Mouse (Mus musculus): ENCODE data around the gene Timmdc1. TPM values are rescaled to one million over a fixed set of nuclear protein-coding genes. Genes with fewer than 3 reads are reported as not detected.

Gene Timmdc1
- polyA plus RNA-seq, 1 experiment, result 7.8 TPM

- Histone ChIP-seq H3K4me3 (ENCODE audit: extremely low read depth, insufficient read depth, insufficient read length) (no peak overlapping the region), H3K4me1 (ENCODE audit: control insufficient read depth, insufficient read depth, insufficient read length) (peaks cover 3% of the 10 kb centered on the region; the same call in 1 of the 2 replicates), H3K36me3 (ENCODE audit: control insufficient read depth, insufficient read depth, low read length) (no peaks in the 10 kb centered on the region), H3K27ac (ENCODE audit: insufficient read depth, low read length) (no peak overlapping the region), H3K27me3 (ENCODE audit: control insufficient read depth, insufficient read depth, low read length) (no peaks in the 10 kb centered on the region)
- no peak for TF ChIP-seq POLR2A (IDR thresholded peaks at IDR 0.05; ENCODE audit: low read depth, low read length)
- TF ChIP-seq CTCF (IDR thresholded peaks at IDR 0.05; ENCODE audit: extremely low read depth, insufficient read depth, insufficient read length, insufficient replicate concordance), result no peak
- WGBS, result 90% methylated on average over 5 of the region's 5 CpGs
- no peak for DNase-seq (ENCODE audit: low read depth in 1 of 2, low spot score in 2 of 2)
These were observed 50.0 kb downstream of the Timmdc1 start for GRCm38 (mm10) chr16:38472507-38472873.

GRCm38 (mm10) chr16:38471697-38472506, 50.6 kb downstream of the Timmdc1 start:
- Histone ChIP-seq H3K27ac (ENCODE audit: insufficient read depth, low read length) (no peak overlapping the region), H3K36me3 (ENCODE audit: control insufficient read depth, insufficient read depth, low read length) (no peaks in the 10 kb centered on the region), H3K4me1 (ENCODE audit: control insufficient read depth, insufficient read depth, insufficient read length) (peaks cover 3% of the 10 kb centered on the region; the same call in 1 of the 2 replicates), H3K27me3 (ENCODE audit: control insufficient read depth, insufficient read depth, low read length) (no peaks in the 10 kb centered on the region), H3K4me3 (ENCODE audit: extremely low read depth, insufficient read depth, insufficient read length) (no peak overlapping the region)
- TF ChIP-seq POLR2A (IDR thresholded peaks at IDR 0.05; ENCODE audit: low read depth, low read length), result no peak
- TF ChIP-seq CTCF (IDR thresholded peaks at IDR 0.05; ENCODE audit: extremely low read depth, insufficient read depth, insufficient read length, insufficient replicate concordance), result no peak
- WGBS, result 76% methylated on average over 11 of the region's 11 CpGs
- DNase-seq (ENCODE audit: low read depth in 1 of 2, low spot score in 2 of 2), result no peak

GRCm38 (mm10) chr16:38469437-38469836, 53.0 kb downstream of the Timmdc1 start:
- 83% methylated on average over 8 of the region's 8 CpGs for WGBS
- no peak for DNase-seq (ENCODE audit: low read depth in 1 of 2, low spot score in 2 of 2)
- H3K4me3 ChIP-seq (ENCODE audit: extremely low read depth, insufficient read depth, insufficient read length), result no peak overlapping the region
- H3K4me1 ChIP-seq (ENCODE audit: control insufficient read depth, insufficient read depth, insufficient read length), result no peaks in the 10 kb centered on the region
- H3K36me3 ChIP-seq (ENCODE audit: control insufficient read depth, insufficient read depth, low read length), result no peaks in the 10 kb centered on the region
- no peak overlapping the region for H3K27ac ChIP-seq (ENCODE audit: insufficient read depth, low read length)
- TF ChIP-seq POLR2A (IDR thresholded peaks at IDR 0.05; ENCODE audit: low read depth, low read length), result no peak
- no peak for TF ChIP-seq CTCF (IDR thresholded peaks at IDR 0.05; ENCODE audit: extremely low read depth, insufficient read depth, insufficient read length, insufficient replicate concordance)
- H3K27me3 ChIP-seq (ENCODE audit: control insufficient read depth, insufficient read depth, low read length), result no peaks in the 10 kb centered on the region

GRCm38 (mm10) chr16:38468706-38469018, 53.8 kb downstream of the Timmdc1 start:
- no peaks in the 10 kb centered on the region for H3K27me3 ChIP-seq (ENCODE audit: control insufficient read depth, insufficient read depth, low read length)
- no peak for DNase-seq (ENCODE audit: low read depth in 1 of 2, low spot score in 2 of 2)
- H3K4me3 ChIP-seq (ENCODE audit: extremely low read depth, insufficient read depth, insufficient read length), result no peak overlapping the region
- H3K36me3 ChIP-seq (ENCODE audit: control insufficient read depth, insufficient read depth, low read length), result no peaks in the 10 kb centered on the region
- no peaks in the 10 kb centered on the region for H3K4me1 ChIP-seq (ENCODE audit: control insufficient read depth, insufficient read depth, insufficient read length)
- H3K27ac ChIP-seq (ENCODE audit: insufficient read depth, low read length), result no peak overlapping the region
- TF ChIP-seq CTCF (IDR thresholded peaks at IDR 0.05; ENCODE audit: extremely low read depth, insufficient read depth, insufficient read length, insufficient replicate concordance) (no peak), POLR2A (IDR thresholded peaks at IDR 0.05; ENCODE audit: low read depth, low read length) (no peak)
- 56% methylated on average over 3 of the region's 3 CpGs for WGBS

- DNase-seq (ENCODE audit: low read depth in 1 of 2, low spot score in 2 of 2), result no peak
- Histone ChIP-seq H3K4me3 (ENCODE audit: extremely low read depth, insufficient read depth, insufficient read length) (no peak overlapping the region), H3K4me1 (ENCODE audit: control insufficient read depth, insufficient read depth, insufficient read length) (peaks cover under 1% of the 10 kb centered on the region; the same call in 1 of the 2 replicates), H3K27ac (ENCODE audit: insufficient read depth, low read length) (no peak overlapping the region), H3K36me3 (ENCODE audit: control insufficient read depth, insufficient read depth, low read length) (no peaks in the 10 kb centered on the region), H3K27me3 (ENCODE audit: control insufficient read depth, insufficient read depth, low read length) (no peaks in the 10 kb centered on the region)
- WGBS, result 74% methylated on average over 8 of the region's 8 CpGs
- TF ChIP-seq POLR2A (IDR thresholded peaks at IDR 0.05; ENCODE audit: low read depth, low read length), result no peak
- TF ChIP-seq CTCF (IDR thresholded peaks at IDR 0.05; ENCODE audit: extremely low read depth, insufficient read depth, insufficient read length, insufficient replicate concordance), result no peak
These were observed 54.4 kb downstream of the Timmdc1 start for GRCm38 (mm10) chr16:38467917-38468705.

GRCm38 (mm10) chr16:38467091-38467916, 55.2 kb downstream of the Timmdc1 start:
- no peak for TF ChIP-seq POLR2A (IDR thresholded peaks at IDR 0.05; ENCODE audit: low read depth, low read length)
- TF ChIP-seq CTCF (IDR thresholded peaks at IDR 0.05; ENCODE audit: extremely low read depth, insufficient read depth, insufficient read length, insufficient replicate concordance), result no peak
- WGBS, result 82% methylated on average over 13 of the region's 13 CpGs
- no peaks in the 10 kb centered on the region for H3K36me3 ChIP-seq (ENCODE audit: control insufficient read depth, insufficient read depth, low read length)
- DNase-seq (ENCODE audit: low read depth in 1 of 2, low spot score in 2 of 2), result no peak
- H3K4me3 ChIP-seq (ENCODE audit: extremely low read depth, insufficient read depth, insufficient read length), result no peak overlapping the region
- H3K27ac ChIP-seq (ENCODE audit: insufficient read depth, low read length), result no peak overlapping the region
- no peaks in the 10 kb centered on the region for H3K27me3 ChIP-seq (ENCODE audit: control insufficient read depth, insufficient read depth, low read length)
- peaks cover 8% of the 10 kb centered on the region; the same call in 1 of the 2 replicates for H3K4me1 ChIP-seq (ENCODE audit: control insufficient read depth, insufficient read depth, insufficient read length)

Measured in spleen, adult 2 months (tissue).